Mouse (Mus musculus): ENCODE results near the gene Ipo4. TPM values are rescaled to one million over a fixed set of nuclear protein-coding genes. Genes with fewer than 3 reads are reported as not detected.

The Ipo4 gene
- polyA plus RNA-seq, 1 experiment from 2014 or later = 86.1 TPM

GRCm38 (mm10) chr14:55651528-55651927 lies 15.8 kb upstream of the Ipo4 start:
- peaks cover 2% of the 10 kb centered on the region; the same call in 1 of the 2 replicates for H3K36me3 ChIP-seq
- no peaks in the 10 kb centered on the region for H3K9me3 ChIP-seq
- no peak overlapping the region for H3K9ac ChIP-seq
- H3K27me3 ChIP-seq = no peaks in the 10 kb centered on the region
- H3K4me2 ChIP-seq = no peak overlapping the region
- H3K27ac ChIP-seq = no peak overlapping the region
- 92% methylated on average over 7 of the region's 7 CpGs for WGBS
- no peak overlapping the region for H3K4me3 ChIP-seq
- no peaks in the 10 kb centered on the region for H3K4me1 ChIP-seq (replicated peaks)
- ATAC-seq (ENCODE audit: low FRiP score) = no peak

GRCm38 (mm10) chr14:55649884-55650283 lies 14.1 kb upstream of the Ipo4 start, which contains the start of gene Tssk4:
Gene Tssk4 (plus strand): TSS chr14:55650184.
- Histone ChIP-seq H3K4me2 (no peak within 1 kb of the TSS), H3K36me3 (peaks cover 5% of the 10 kb centered on the region; the same call in 1 of the 2 replicates), H3K4me1 (replicated peaks) (peaks cover 5% of the 10 kb centered on the region), H3K4me3 (no peak within 1 kb of the TSS), H3K9ac (no peak within 1 kb of the TSS), H3K27ac (no peak within 1 kb of the TSS), H3K9me3 (no peaks in the 10 kb centered on the region), H3K27me3 (no peaks in the 10 kb centered on the region)
- WGBS = 95% methylated on average over 2 of the region's 2 CpGs
- no peak for ATAC-seq (ENCODE audit: low FRiP score)

- Histone ChIP-seq H3K4me3 (peak overlapping the region; percentile 97), H3K4me2 (peak overlapping the region; percentile 88)
Observed at GRCm38 (mm10) chr14:55644261-55644888, 8.6 kb upstream of the Ipo4 start.

GRCm38 (mm10) chr14:55643060-55643907 lies 7.5 kb upstream of the Ipo4 start, which contains the start of gene Tm9sf1:
Gene Tm9sf1 (minus strand): TSS chr14:55643806.
- H3K4me3 ChIP-seq = peak within 1 kb of the TSS; percentile 97
- H3K36me3 ChIP-seq = peaks cover 38% of the 10 kb centered on the region
- peak within 1 kb of the TSS; percentile 93 for H3K9ac ChIP-seq
- H3K27ac ChIP-seq = peak within 1 kb of the TSS; percentile 96
- peak; percentile 91 for ATAC-seq (ENCODE audit: low FRiP score)
- peaks cover 32% of the 10 kb centered on the region for H3K4me1 ChIP-seq (replicated peaks)
- WGBS = under 1% methylated on average over 89 of the region's 89 CpGs
- H3K27me3 ChIP-seq = no peaks in the 10 kb centered on the region
- H3K4me2 ChIP-seq = peak within 1 kb of the TSS; percentile 88
- H3K9me3 ChIP-seq = no peaks in the 10 kb centered on the region

More at GRCm38 (mm10) chr14:55644261-55644888, 8.6 kb upstream of the Ipo4 start:
- ATAC-seq (ENCODE audit: low FRiP score) = no peak
- Histone ChIP-seq H3K27ac (no peak overlapping the region), H3K36me3 (peaks cover 27% of the 10 kb centered on the region), H3K9ac (peak overlapping the region; percentile 93), H3K9me3 (no peaks in the 10 kb centered on the region), H3K27me3 (no peaks in the 10 kb centered on the region), H3K4me1 (replicated peaks) (peaks cover 32% of the 10 kb centered on the region)
- WGBS = 32% methylated on average over 17 of the region's 17 CpGs

- ATAC-seq (ENCODE audit: low FRiP score) = peak; percentile 67
- WGBS = 21% methylated on average over 8 of the region's 8 CpGs
- peak overlapping the region; percentile 96 for H3K27ac ChIP-seq
- H3K36me3 ChIP-seq = peaks cover 44% of the 10 kb centered on the region
- no peaks in the 10 kb centered on the region for H3K27me3 ChIP-seq
- no peaks in the 10 kb centered on the region for H3K9me3 ChIP-seq
- H3K9ac ChIP-seq = peak overlapping the region; percentile 93
- peak overlapping the region; percentile 97 for H3K4me3 ChIP-seq
- peak overlapping the region; percentile 88 for H3K4me2 ChIP-seq
- H3K4me1 ChIP-seq (replicated peaks) = peaks cover 32% of the 10 kb centered on the region
Observed at GRCm38 (mm10) chr14:55642679-55643059, 6.9 kb upstream of the Ipo4 start.

- 96% methylated on average over 13 of the region's 13 CpGs for WGBS
- Histone ChIP-seq H3K27me3 (no peaks in the 10 kb centered on the region), H3K4me2 (no peak overlapping the region), H3K4me1 (replicated peaks) (peaks cover 34% of the 10 kb centered on the region), H3K9ac (no peak overlapping the region), H3K4me3 (no peak overlapping the region), H3K9me3 (no peaks in the 10 kb centered on the region), H3K36me3 (peaks cover 52% of the 10 kb centered on the region), H3K27ac (no peak overlapping the region)
- no peak for ATAC-seq (ENCODE audit: low FRiP score)
Observed at GRCm38 (mm10) chr14:55641291-55641690, 5.5 kb upstream of the Ipo4 start.

- WGBS = 96% methylated on average over 14 of the region's 14 CpGs
- Histone ChIP-seq H3K9ac (no peak overlapping the region), H3K4me1 (replicated peaks) (peaks cover 38% of the 10 kb centered on the region), H3K27ac (no peak overlapping the region), H3K4me2 (no peak overlapping the region), H3K4me3 (no peak overlapping the region), H3K9me3 (no peaks in the 10 kb centered on the region), H3K27me3 (no peaks in the 10 kb centered on the region), H3K36me3 (peaks cover 54% of the 10 kb centered on the region)
- no peak for ATAC-seq (ENCODE audit: low FRiP score)
Observed at GRCm38 (mm10) chr14:55640816-55641215, 5.1 kb upstream of the Ipo4 start.

GRCm38 (mm10) chr14:55637795-55638194 lies 2.0 kb upstream of the Ipo4 start, which contains the start of gene Gm49378:
Gene Gm49378 (minus strand): TSS chr14:55637895.
- Histone ChIP-seq H3K9ac (0 out of 2 replicates have a peak within 1 kb of the TSS, but pooled peaks have one; percentile 24), H3K9me3 (no peaks in the 10 kb centered on the region), H3K4me2 (no peak within 1 kb of the TSS), H3K4me1 (replicated peaks) (peaks cover 35% of the 10 kb centered on the region), H3K27ac (no peak within 1 kb of the TSS), H3K4me3 (no peak within 1 kb of the TSS), H3K36me3 (peaks cover 68% of the 10 kb centered on the region), H3K27me3 (no peaks in the 10 kb centered on the region)
- WGBS = 94% methylated on average over 9 of the region's 9 CpGs
- no peak for ATAC-seq (ENCODE audit: low FRiP score)

GRCm38 (mm10) chr14:55634874-55635522 lies 759 bp downstream of the Ipo4 start:
- Histone ChIP-seq H3K9ac (peak overlapping the region; percentile 89), H3K36me3 (peaks cover 80% of the 10 kb centered on the region), H3K4me2 (peak overlapping the region; percentile 93), H3K4me1 (replicated peaks) (peaks cover 20% of the 10 kb centered on the region), H3K27me3 (no peaks in the 10 kb centered on the region), H3K9me3 (no peaks in the 10 kb centered on the region), H3K4me3 (peak overlapping the region; percentile 73), H3K27ac (peak overlapping the region; percentile 87)
- WGBS = 3% methylated on average over 23 of the region's 23 CpGs
- ATAC-seq (ENCODE audit: low FRiP score) = peak; percentile 76

GRCm38 (mm10) chr14:55629312-55629711 lies 6.4 kb downstream of the Ipo4 start:
- 57% methylated on average over 5 of the region's 5 CpGs for WGBS
- Histone ChIP-seq H3K27me3 (no peaks in the 10 kb centered on the region), H3K4me1 (replicated peaks) (peaks cover 5% of the 10 kb centered on the region), H3K9me3 (no peaks in the 10 kb centered on the region), H3K4me3 (no peak overlapping the region), H3K27ac (no peak overlapping the region), H3K36me3 (peaks cover 99% of the 10 kb centered on the region), H3K4me2 (no peak overlapping the region), H3K9ac (no peak overlapping the region)
- no peak for ATAC-seq (ENCODE audit: low FRiP score)

- Histone ChIP-seq H3K4me2 (no peak overlapping the region), H3K36me3 (peaks cover 99% of the 10 kb centered on the region), H3K4me3 (no peak overlapping the region), H3K27me3 (no peaks in the 10 kb centered on the region), H3K27ac (no peak overlapping the region), H3K9me3 (no peaks in the 10 kb centered on the region), H3K9ac (no peak overlapping the region), H3K4me1 (replicated peaks) (no peaks in the 10 kb centered on the region)
- WGBS = 93% methylated on average over 27 of the region's 27 CpGs
- ATAC-seq (ENCODE audit: low FRiP score) = no peak
Observed at GRCm38 (mm10) chr14:55628077-55628827, 7.5 kb downstream of the Ipo4 start.

All from hindbrain, embryonic 13.5 days (tissue).